ENCODE assay signal across 8 mouse cellular contexts in genomic region chr9:79714471-79715045, GRCm38 (mm10). TPM values are rescaled to one million over a fixed set of nuclear protein-coding genes. Genes with fewer than 3 reads are reported as not detected.
DNase-seq lines count a peak whose midpoint lies in the region; ATAC-seq and TF ChIP-seq lines count a peak whose summit lies in the region.

No protein-coding gene starts in this region.

- H3K4me3 ChIP-seq in heart, adult 2 months: no peak overlapping the region
- peak overlapping the region; percentile 28 for H3K4me3 ChIP-seq in liver, postnatal 0 days (ENCODE audit: low read depth, low read length)
- H3K4me3 ChIP-seq in olfactory bulb, adult 2 months (ENCODE audit: insufficient read depth, low read depth, low read length): peak overlapping the region; percentile 14; the same call in 1 of the 2 replicates

- no peak for TF ChIP-seq EP300 in heart, adult 2 months (IDR thresholded peaks at IDR 0.05; ENCODE audit: insufficient read depth, low read depth, low read length)
- no peak for TF ChIP-seq EP300 in liver, postnatal 0 days (IDR thresholded peaks at IDR 0.05; ENCODE audit: low read depth)

- H3K4me2 ChIP-seq in liver, postnatal 0 days (ENCODE audit: low read depth, low read length): peak overlapping the region; percentile 66

- H3K9ac ChIP-seq in heart, adult 2 months (ENCODE audit: low read depth, low read length): no peak overlapping the region
- peak overlapping the region; percentile 28 for H3K9ac ChIP-seq in liver, postnatal 0 days (replicated peaks)

- no peaks in the 10 kb centered on the region for H3K36me3 ChIP-seq in heart, adult 2 months (ENCODE audit: control insufficient read depth, insufficient read depth, low read length)
- H3K36me3 ChIP-seq in liver, postnatal 0 days (replicated peaks; ENCODE audit: insufficient read depth, low read length): no peaks in the 10 kb centered on the region

- 8% methylated on average over 16 of the region's 16 CpGs for WGBS in heart, adult 2 months
- 10% methylated on average over 16 of the region's 16 CpGs for WGBS in liver, postnatal 0 days (ENCODE audit: insufficient replicate concordance)
- 9% methylated on average over 16 of the region's 16 CpGs for WGBS in olfactory bulb, adult 2 months

- no peaks in the 10 kb centered on the region; the same call in 1 of the 2 replicates for H3K4me1 ChIP-seq in heart, adult 2 months (ENCODE audit: control insufficient read depth, insufficient read depth, low read length)
- H3K4me1 ChIP-seq in liver, postnatal 0 days (ENCODE audit: insufficient read depth): peaks cover 16% of the 10 kb centered on the region
- peaks cover 24% of the 10 kb centered on the region for H3K4me1 ChIP-seq in olfactory bulb, adult 2 months (ENCODE audit: control insufficient read depth, insufficient read depth, low read length)

- H3K27me3 ChIP-seq in heart, adult 2 months (ENCODE audit: control insufficient read depth, insufficient read depth, low read length): peaks cover 5% of the 10 kb centered on the region; the same call in 1 of the 2 replicates
- peaks cover 24% of the 10 kb centered on the region for H3K27me3 ChIP-seq in liver, postnatal 0 days (ENCODE audit: insufficient read depth, low read length)

- no peaks in the 10 kb centered on the region for H3K79me2 ChIP-seq in heart, adult 2 months (replicated peaks; ENCODE audit: control insufficient read depth, insufficient read depth, low read length)

- DNase-seq in cerebellum, adult 11-12 months: peak; percentile 14
- peak; percentile 56 to 79 for DNase-seq in cerebellum, postnatal 4 days (ENCODE audit: low spot score in 2 of 2)
- peak; percentile 64 to 71 for DNase-seq in heart, adult 2 months
- peak; percentile 79 for DNase-seq in kidney, adult 18-20 months
- DNase-seq in liver, postnatal 0 days: peak; percentile 83
- DNase-seq in natural killer cell, adult 2 months (ENCODE audit: low spot score in 2 of 2): no peak

- intact Hi-C loops in heart, adult 2 months (cut with DNase I): loop anchor here (5.0 to 10.0 kb wide), 3 partner anchors 347 to 1067 kb away; no protein-coding TSS in a partner anchor

- no peak for TF ChIP-seq POLR2A in heart, adult 2 months (IDR thresholded peaks at IDR 0.05; ENCODE audit: insufficient read depth, low read depth, low read length)
- TF ChIP-seq POLR2A in olfactory bulb, adult 2 months (IDR thresholded peaks at IDR 0.05; ENCODE audit: insufficient read depth, low read depth, low read length): no peak

- peak; percentile 38 for TF ChIP-seq CTCF in heart, adult 2 months (IDR thresholded peaks at IDR 0.05)
- peak; percentile 25; the same call in 1 of the 2 replicates for TF ChIP-seq CTCF in liver, postnatal 0 days (IDR thresholded peaks at IDR 0.05; ENCODE audit: low read depth)
- no peak for TF ChIP-seq CTCF in olfactory bulb, adult 2 months (IDR thresholded peaks at IDR 0.05; ENCODE audit: insufficient read depth, low read depth, low read length)

- no peak overlapping the region for H3K27ac ChIP-seq in heart, adult 2 months
- no peak overlapping the region for H3K27ac ChIP-seq in liver, postnatal 0 days (ENCODE audit: low read depth)
- no peak overlapping the region for H3K27ac ChIP-seq in olfactory bulb, adult 2 months (ENCODE audit: insufficient read depth, low read depth, low read length)

- H3K9me3 ChIP-seq in liver, postnatal 0 days (ENCODE audit: low read length): no peaks in the 10 kb centered on the region

- ATAC-seq in cerebellum, adult (ENCODE audit: insufficient number of reproducible peaks, low FRiP score, low TSS enrichment): no peak
- ATAC-seq in liver, postnatal 0 days: peak; percentile 79

RNA-seq across cellular contexts. Expression of gene Col12a1, which starts 4.1 kb away (rescaled TPM):
- total RNA-seq in heart, adult 2 months (2021): under 1 TPM; 0.70 to 0.96 TPM
- polyA plus RNA-seq in heart, adult 2 months (2012; rRNA removed): 1.1 and 2.2 TPM in 2 replicates
- 2.2 and 2.3 TPM in 2 replicates for polyA plus RNA-seq in liver, postnatal 0 days (2015; fragmentation: Nextera tagmentation; extraction: Ambion mirVana)
- not detected in 2 replicates for polyA plus RNA-seq in olfactory bulb, adult 2 months (2012; ENCODE audit: insufficient read depth, insufficient read length, low replicate concordance, missing spikeins)

RNA-seq across cellular contexts. Expression of gene Cox7a2, which starts 45.1 kb away (rescaled TPM):
- total RNA-seq in heart, adult 2 months (2021): 1,000 to 10,000 TPM in 1 of 2 experiments, 100 to 1,000 TPM in 1; 911 to 1,089 TPM
- 582 and 1,119 TPM in 2 replicates for polyA plus RNA-seq in heart, adult 2 months (2012; rRNA removed)
- 756 and 780 TPM in 2 replicates for polyA plus RNA-seq in liver, postnatal 0 days (2015; fragmentation: Nextera tagmentation; extraction: Ambion mirVana)
- polyA plus RNA-seq in olfactory bulb, adult 2 months (2012; ENCODE audit: insufficient read depth, insufficient read length, low replicate concordance, missing spikeins): not detected in 2 replicates

Comparison
In these comparisons a context has a peak if more than half of its experiments do, and no peak if none do; other contexts are left out.
1. DNase-seq: peak in cerebellum, adult 11-12 months (single experiment), cerebellum, postnatal 4 days (2 of 2), heart, adult 2 months (2 of 2), kidney, adult 18-20 months (single experiment) and liver, postnatal 0 days (single experiment); none in natural killer cell, adult 2 months (0 of 2).